Mouse (Mus musculus) liver, embryonic 14.5 days (tissue): ENCODE data around the gene Gm44596. TPM values are rescaled to one million over a fixed set of nuclear protein-coding genes. Genes with fewer than 3 reads are reported as not detected.
A peak's percentile ranks its signal among the peaks of the same experiment; 100 is the strongest.

Experiments used
- ATAC-seq: fragments of 200-750 bp; cut with Nextera tagmentation; 2 replicates; pipeline ENCODE4 v1.8.0; 2017; ENCODE audit warnings: moderate number of reproducible peaks, mild to moderate bottlenecking, moderate library complexity; ENCODE audit not compliant: insufficient read depth
- DNase-seq, 3 experiments: peaks; one replicate each; pipeline ENCODE4 v3.0.0-alpha.2; 2012 to 2013; ENCODE audit warnings: low read depth in 3 of 3, low spot score in 3 of 3
- H3K27ac ChIP-seq: fragments of 300-500 bp; sonication (generic); 2 replicates; pipeline ENCODE4 v1.5.1; 2014; ENCODE audit warnings: moderate library complexity, mild to moderate bottlenecking, control low read depth, inconsistent platforms
- H3K27me3 ChIP-seq: fragments of 300-500 bp; sonication (generic); 2 replicates; pipeline ENCODE4 v1.6.1; 2014; ENCODE audit warnings: mild to moderate bottlenecking, low read length, moderate library complexity; ENCODE audit not compliant: control insufficient read depth, insufficient read depth
- H3K36me3 ChIP-seq: fragments of 300-500 bp; sonication (generic); replicated peaks from 2 replicates; pipeline ENCODE4 v1.6.1; 2014; ENCODE audit warnings: low read depth; ENCODE audit not compliant: control insufficient read depth, insufficient read depth
- H3K4me1 ChIP-seq, 2 experiments: fragments of 200-500 bp in 1 of 2; fragments of 300-500 bp in 1 of 2; sonication (generic) in 1 of 2; replicated peaks; 2 replicates each; pipeline ENCODE4 v1.6.1; 2012 to 2014; ENCODE audit warnings: antibody characterized with exemption in 1 of 2, inconsistent platforms in 1 of 2, low read length in 1 of 2; ENCODE audit not compliant: control insufficient read depth in 2 of 2, insufficient read depth in 2 of 2
- H3K4me2 ChIP-seq: fragments of 300-500 bp; sonication (generic); 2 replicates; pipeline ENCODE4 v1.6.1; 2014; ENCODE audit warnings: low read depth, mild to moderate bottlenecking, control low read depth, moderate library complexity
- H3K4me3 ChIP-seq, 2 experiments: fragments of 200-500 bp in 1 of 2; fragments of 300-500 bp in 1 of 2; sonication (generic) in 1 of 2; 2 replicates each; pipeline ENCODE4 v1.5.1; 2012 to 2014; ENCODE audit warnings: low read depth in 2 of 2, low read length in 2 of 2, mild to moderate bottlenecking in 2 of 2, control low read depth in 1 of 2, inconsistent platforms in 1 of 2, moderate library complexity in 1 of 2; ENCODE audit not compliant: insufficient read depth in 1 of 2
- H3K9ac ChIP-seq: fragments of 300-500 bp; sonication (generic); replicated peaks from 2 replicates; pipeline ENCODE4 v1.6.1; 2014; ENCODE audit warnings: mild to moderate bottlenecking, control low read depth, moderate library complexity
- H3K9me3 ChIP-seq: fragments of 300-500 bp; sonication (generic); 2 replicates; pipeline ENCODE4 v1.6.1; 2016; ENCODE audit warnings: low read length, mixed read lengths; ENCODE audit not compliant: control insufficient read depth
- CTCF ChIP-seq: IDR thresholded peaks from 2 replicates; pipeline ENCODE4 v1.5.1; 2016; ENCODE audit warnings: antibody characterized with exemption, low read depth, control low read depth
- EP300 ChIP-seq: IDR thresholded peaks from 2 replicates; pipeline ENCODE4 v1.6.1; 2016; ENCODE audit warnings: antibody characterized with exemption, low read depth
- WGBS: fragments of 180-500 bp; shearing (Covaris S2); extraction: QIAGEN DNeasy Blood & Tissue Kit; methylation state at CpG from one replicate; pipeline ENCODE4 v1.1.7; 2014; ENCODE audit not compliant: insufficient replicate concordance; 5-methylcytosine and 5-hydroxymethylcytosine counted together
- polyA plus RNA-seq, 2 experiments: library from polyadenylated mRNA; depleted of rRNA in 1 of 2; stranded (reverse) in 1 of 2; unstranded in 1 of 2; fragments of >200 nt; fragmentation: Nextera tagmentation in 1 of 2; extraction: Ambion mirVana in 1 of 2; gene quantifications; 2 replicates each; pipeline versions ENCODE4 v1.2.1 to v1.2.3; 2012 to 2014

The Gm44596 gene
- polyA plus RNA-seq, 2 experiments = not detected

- H3K27ac ChIP-seq = no peak overlapping the region
- H3K27me3 ChIP-seq = no peaks in the 10 kb centered on the region
- DNase-seq (no peak), ATAC-seq (no peak)
- WGBS = 39% methylated on average over 1 of the region's 1 CpGs
- H3K4me3 ChIP-seq = no peak overlapping the region
- TF ChIP-seq EP300 = no peak
- TF ChIP-seq CTCF = no peak
- no peak overlapping the region for H3K9ac ChIP-seq
- no peaks in the 10 kb centered on the region for H3K4me1 ChIP-seq
- H3K36me3 ChIP-seq = no peaks in the 10 kb centered on the region
- H3K4me2 ChIP-seq = no peak overlapping the region
- no peaks in the 10 kb centered on the region for H3K9me3 ChIP-seq
These were observed 13.9 kb downstream of the Gm44596 start for GRCm38 (mm10) chr6:128389185-128389584.

GRCm38 (mm10) chr6:128390683-128391082 lies 15.4 kb downstream of the Gm44596 start:
- no peaks in the 10 kb centered on the region for H3K27me3 ChIP-seq
- TF ChIP-seq EP300 (no peak), CTCF (no peak)
- H3K4me3 ChIP-seq = no peak overlapping the region
- H3K9ac ChIP-seq = no peak overlapping the region
- no peak for ATAC-seq
- 12% methylated on average over 1 of the region's 1 CpGs for WGBS
- no peaks in the 10 kb centered on the region for H3K4me1 ChIP-seq
- no peak overlapping the region for H3K4me2 ChIP-seq
- no peak for DNase-seq
- H3K9me3 ChIP-seq = no peaks in the 10 kb centered on the region
- no peaks in the 10 kb centered on the region for H3K36me3 ChIP-seq
- no peak overlapping the region for H3K27ac ChIP-seq

- DNase-seq (peak in 1 of 3 experiments; percentile 14), ATAC-seq (peak; percentile 44; the same call in 1 of the 2 replicates)
- no peak overlapping the region for H3K9ac ChIP-seq
- H3K27me3 ChIP-seq = no peaks in the 10 kb centered on the region
- no peak overlapping the region for H3K27ac ChIP-seq
- H3K9me3 ChIP-seq = no peaks in the 10 kb centered on the region
- H3K4me1 ChIP-seq = no peaks in the 10 kb centered on the region
- H3K4me3 ChIP-seq = no peak overlapping the region
- no peak for TF ChIP-seq EP300
- no peak for TF ChIP-seq CTCF
- H3K36me3 ChIP-seq = no peaks in the 10 kb centered on the region
- no peak overlapping the region for H3K4me2 ChIP-seq
- WGBS = 57% methylated on average over 7 of the region's 7 CpGs
These were observed 22.4 kb downstream of the Gm44596 start for GRCm38 (mm10) chr6:128397574-128398261.

- TF ChIP-seq EP300 = no peak
- no peak for TF ChIP-seq CTCF
- H3K9me3 ChIP-seq = no peaks in the 10 kb centered on the region
- ATAC-seq = no peak
- H3K4me1 ChIP-seq = no peaks in the 10 kb centered on the region
- peak within 1 kb of the TSS; percentile 29; the same call in 1 of the 2 replicates for H3K4me2 ChIP-seq
- no peak for DNase-seq
- H3K27ac ChIP-seq = no peak within 1 kb of the TSS
- H3K9ac ChIP-seq = no peak within 1 kb of the TSS
- 69% methylated on average over 3 of the region's 3 CpGs for WGBS
- H3K4me3 ChIP-seq = no peak within 1 kb of the TSS
- H3K36me3 ChIP-seq = no peaks in the 10 kb centered on the region
- H3K27me3 ChIP-seq = no peaks in the 10 kb centered on the region
These were observed 23.7 kb downstream of the Gm44596 start, which contains the start of gene Nrip2 for GRCm38 (mm10) chr6:128398996-128399395. Gene Nrip2 (plus strand): TSS chr6:128399296.

- no peaks in the 10 kb centered on the region for H3K27me3 ChIP-seq
- TF ChIP-seq EP300 (no peak), CTCF (no peak)
- DNase-seq (no peak), ATAC-seq (no peak)
- H3K27ac ChIP-seq = no peak overlapping the region
- H3K36me3 ChIP-seq = no peaks in the 10 kb centered on the region
- H3K9ac ChIP-seq = no peak overlapping the region
- 61% methylated on average over 21 of the region's 21 CpGs for WGBS
- H3K4me3 ChIP-seq = no peak overlapping the region
- peak overlapping the region; percentile 29; the same call in 1 of the 2 replicates for H3K4me2 ChIP-seq
- H3K4me1 ChIP-seq = no peaks in the 10 kb centered on the region
- H3K9me3 ChIP-seq = no peaks in the 10 kb centered on the region
These were observed 24.3 kb downstream of the Gm44596 start for GRCm38 (mm10) chr6:128399421-128400185.
